Comparison of ENCODE assay signal across 9 mouse cellular contexts in the genomic region with DNA sequence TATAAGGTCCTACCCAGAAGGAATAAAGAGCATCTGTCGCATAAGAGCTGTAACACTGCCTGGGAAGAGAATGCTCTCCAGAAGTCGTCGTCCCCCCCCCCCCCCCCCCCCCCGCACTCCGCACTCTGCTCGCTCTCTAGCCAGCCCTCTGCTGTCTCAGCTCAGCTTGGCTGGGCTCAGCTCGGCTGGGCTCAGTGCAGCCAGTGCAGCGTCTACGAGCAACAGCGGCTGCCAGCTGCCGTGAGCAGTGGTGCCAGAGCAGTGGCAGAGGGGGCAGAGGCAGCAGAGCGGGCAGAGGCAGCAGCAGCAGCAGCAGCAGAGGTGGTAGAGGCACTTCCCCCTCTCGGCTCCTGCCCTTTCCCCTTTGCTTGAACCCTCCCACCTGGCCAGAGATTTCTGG.
DNase-seq lines count a peak whose midpoint lies in the region; ATAC-seq lines count a peak whose summit lies in the region.
"Had no signal": no experiment of that assay in that cellular context is flagged by ENCODE, and none has a peak within 500 bp of the region (broad histone marks: within the 10 kb centered on the region; RNA-seq: fewer than 3 reads in every experiment).

No protein-coding gene starts in this region.

- no peaks in the 10 kb centered on the region for H3K27me3 ChIP-seq in kidney, embryonic 16.5 days (ENCODE audit: insufficient read depth, low read length)
- H3K27me3 ChIP-seq in forebrain, embryonic 14.5 days (replicated peaks; ENCODE audit: control insufficient read depth, insufficient read depth, low read length): no peaks in the 10 kb centered on the region
- no peaks in the 10 kb centered on the region for H3K27me3 ChIP-seq in midbrain, embryonic 12.5 days

- H3K4me3 ChIP-seq in kidney, embryonic 16.5 days (ENCODE audit: low read length): no peak overlapping the region
- no peak overlapping the region for H3K4me3 ChIP-seq in forebrain, embryonic 14.5 days (ENCODE audit: low read depth, low read length)
- no peak overlapping the region for H3K4me3 ChIP-seq in midbrain, embryonic 12.5 days

- peak overlapping the region; percentile 23; the same call in 1 of the 2 replicates for H3K4me2 ChIP-seq in kidney, embryonic 16.5 days (replicated peaks; ENCODE audit: low read depth, low read length)
- 0 out of 2 replicates have a peak overlapping the region, but pooled peaks have one; percentile 3 for H3K4me2 ChIP-seq in forebrain, embryonic 14.5 days (ENCODE audit: low read length)
- H3K4me2 ChIP-seq in midbrain, embryonic 12.5 days (replicated peaks): peak overlapping the region; percentile 32

- H3K9ac ChIP-seq in kidney, embryonic 16.5 days (replicated peaks; ENCODE audit: low read length): no peak overlapping the region
- H3K9ac ChIP-seq in forebrain, embryonic 14.5 days (ENCODE audit: low read length): no peak overlapping the region
- no peak overlapping the region for H3K9ac ChIP-seq in midbrain, embryonic 12.5 days (replicated peaks)

- no peaks in the 10 kb centered on the region for H3K36me3 ChIP-seq in kidney, embryonic 16.5 days (ENCODE audit: insufficient read depth, low read length)
- no peaks in the 10 kb centered on the region for H3K36me3 ChIP-seq in forebrain, embryonic 14.5 days (ENCODE audit: control insufficient read depth, insufficient read depth, low read length)
- H3K36me3 ChIP-seq in midbrain, embryonic 12.5 days: no peaks in the 10 kb centered on the region

- peak; percentile 72 to 80 for DNase-seq in cerebellum, postnatal 10 days
- no peak for DNase-seq in cerebellum, adult 9-10 months
- DNase-seq in kidney, adult 9 months: no peak
- peak; percentile 45 for DNase-seq in forebrain, embryonic 14.5 days (ENCODE audit: low spot score)
- no peak for DNase-seq in thymus, adult 18-20 months
- no peak for DNase-seq in ovary, postnatal 10 days (ENCODE audit: low spot score)
- DNase-seq: cerebellum, adult 18-20 months had no signal

- ATAC-seq in kidney, embryonic 16.5 days (ENCODE audit: low FRiP score, low TSS enrichment): peak; percentile 81
- peak; percentile 78 for ATAC-seq in forebrain, embryonic 14.5 days
- peak; percentile 65; the same call in 1 of the 2 replicates for ATAC-seq in midbrain, embryonic 12.5 days (ENCODE audit: low FRiP score, low read depth)

- H3K27ac ChIP-seq in kidney, embryonic 16.5 days (ENCODE audit: low read length): no peak overlapping the region
- no peak overlapping the region for H3K27ac ChIP-seq in forebrain, embryonic 14.5 days (ENCODE audit: low read depth, low read length)
- H3K27ac ChIP-seq in midbrain, embryonic 12.5 days (replicated peaks): no peak overlapping the region

- no peaks in the 10 kb centered on the region for H3K9me3 ChIP-seq in kidney, embryonic 16.5 days (ENCODE audit: low read length)
- no peaks in the 10 kb centered on the region for H3K9me3 ChIP-seq in forebrain, embryonic 14.5 days (replicated peaks; ENCODE audit: control insufficient read depth, low read length)
- H3K9me3 ChIP-seq in midbrain, embryonic 12.5 days: no peaks in the 10 kb centered on the region

- 0 out of 2 replicates have a peak, but pooled peaks cover 7% of the 10 kb centered on the region for H3K4me1 ChIP-seq in kidney, embryonic 16.5 days (ENCODE audit: insufficient read depth, low read length)
- no peaks in the 10 kb centered on the region for H3K4me1 ChIP-seq in forebrain, embryonic 14.5 days (ENCODE audit: control insufficient read depth, insufficient read depth, low read length)
- H3K4me1 ChIP-seq in midbrain, embryonic 12.5 days: peaks cover 6% of the 10 kb centered on the region

- WGBS in kidney, embryonic 16.5 days: 9% methylated on average over 10 of the region's 13 CpGs
- 22% methylated on average over 11 of the region's 13 CpGs for WGBS in forebrain, embryonic 14.5 days
- WGBS in midbrain, embryonic 12.5 days: 52% methylated on average over 5 of the region's 13 CpGs

Comparison
In these comparisons a context has a peak if more than half of its experiments do, and no peak if none do; other contexts are left out.
1. DNase-seq: peak in cerebellum, postnatal 10 days (2 of 2) and forebrain, embryonic 14.5 days (single experiment); none in cerebellum, adult 9-10 months (single experiment), kidney, adult 9 months (single experiment), thymus, adult 18-20 months (0 of 2) and ovary, postnatal 10 days (single experiment).
2. Peak in every context shown above with its lines, with median percentiles within 50 percentile points of each other: ATAC-seq and H3K4me2 ChIP-seq.